Mouse (Mus musculus): Measurements from ENCODE around the gene Usb1. TPM values are rescaled to one million over a fixed set of nuclear protein-coding genes. Genes with fewer than 3 reads are reported as not detected.
"Not testable (repeated sequence)": the region's sequence is repeated elsewhere in the genome, so short reads cannot be mapped to it uniquely, and the experiment has no call there.

Gene Usb1
- polyA plus RNA-seq, 1 experiment from 2014 or later: 35.7 TPM

DNA sequence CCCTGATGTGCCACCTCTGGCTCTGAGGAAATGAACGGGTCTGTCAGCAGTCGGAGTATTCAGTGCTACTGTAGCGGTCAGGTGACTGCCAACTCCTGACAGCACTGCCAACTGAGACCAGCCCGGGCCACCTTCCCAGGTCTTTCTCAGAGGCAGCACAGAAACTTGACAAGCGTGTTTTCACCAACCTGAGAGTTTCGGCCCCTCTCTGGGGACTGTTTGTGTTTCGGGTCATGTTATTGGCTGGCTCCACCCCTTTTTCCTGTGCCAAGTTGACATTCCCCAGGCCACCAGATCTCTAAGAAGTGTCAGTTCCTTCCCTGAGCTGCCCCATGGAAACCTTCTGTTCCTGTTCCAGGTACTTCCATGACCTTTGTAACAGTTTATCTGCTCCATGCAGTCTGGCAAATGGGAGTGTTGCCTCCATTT is 45.8 kb downstream of the Usb1 start:
- Histone ChIP-seq H3K9me3 (ENCODE audit: control insufficient read depth, low read length) (no peaks in the 10 kb centered on the region), H3K4me3 (ENCODE audit: low read length) (no peak overlapping the region), H3K4me2 (ENCODE audit: low read length) (no peak overlapping the region), H3K27me3 (replicated peaks; ENCODE audit: control insufficient read depth, insufficient read depth, low read length) (no peaks in the 10 kb centered on the region), H3K9ac (ENCODE audit: low read depth, low read length) (no peak overlapping the region), H3K4me1 (ENCODE audit: control insufficient read depth, insufficient read depth, low read depth, low read length) (no peaks in the 10 kb centered on the region), H3K27ac (ENCODE audit: low read depth, low read length) (no peak overlapping the region), H3K36me3 (ENCODE audit: control insufficient read depth, insufficient read depth, low read length) (no peaks in the 10 kb centered on the region; the same call in 1 of the 2 replicates)
- ATAC-seq: no peak
- 54% methylated on average over 7 of the region's 7 CpGs for WGBS

DNA sequence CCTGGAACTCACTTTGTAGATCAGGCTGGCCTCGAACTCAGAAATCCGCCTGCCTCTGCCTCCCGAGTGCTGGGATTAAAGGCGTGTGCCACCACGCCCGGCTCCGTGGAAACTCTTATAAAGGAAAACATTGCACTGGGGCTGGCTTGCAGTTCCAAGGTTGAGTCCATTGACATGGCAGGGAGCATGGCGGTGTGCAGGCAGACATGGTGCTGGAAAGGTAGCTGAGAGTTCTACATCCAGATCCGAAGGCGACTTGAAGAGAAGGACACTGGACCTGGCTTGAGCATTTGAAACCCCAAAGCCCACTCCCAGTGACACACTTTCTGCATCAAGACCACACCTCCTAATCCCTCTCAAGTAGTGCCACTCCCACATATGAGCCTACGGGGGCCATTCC is 46.8 kb downstream of the Usb1 start:
- WGBS: over 99% methylated on average over 11 of the region's 11 CpGs
- H3K36me3 ChIP-seq (ENCODE audit: control insufficient read depth, insufficient read depth, low read length): not testable (repeated sequence)

DNA sequence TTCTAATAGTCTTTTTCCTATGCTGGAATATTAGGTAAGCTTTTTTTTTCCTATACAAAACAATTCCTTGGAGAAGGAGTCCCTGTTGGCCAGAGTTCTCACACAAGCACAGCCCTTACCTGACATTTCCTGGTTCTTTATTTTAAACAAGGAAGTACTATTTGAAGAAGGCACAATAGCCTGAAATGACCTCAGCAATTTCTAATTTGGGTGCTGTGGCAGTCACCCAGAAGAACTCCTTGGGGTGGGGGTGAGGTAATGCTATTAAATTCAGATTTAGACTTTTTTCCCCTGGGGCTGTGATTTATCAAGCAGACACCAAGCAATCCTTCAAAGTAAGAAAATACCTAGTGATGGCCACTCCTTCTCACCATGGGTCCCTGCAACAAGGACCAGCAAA is 48.9 kb downstream of the Usb1 start:
- Histone ChIP-seq H3K27me3 (replicated peaks; ENCODE audit: control insufficient read depth, insufficient read depth, low read length) (no peaks in the 10 kb centered on the region), H3K36me3 (ENCODE audit: control insufficient read depth, insufficient read depth, low read length) (no peaks in the 10 kb centered on the region)
- ATAC-seq: no peak

More for the DNA sequence above, 46.8 kb downstream of the Usb1 start:
- not testable (repeated sequence) for ATAC-seq; H3K9ac ChIP-seq (ENCODE audit: low read depth, low read length); H3K4me2 ChIP-seq (ENCODE audit: low read length); H3K4me3 ChIP-seq (ENCODE audit: low read length); H3K9me3 ChIP-seq (ENCODE audit: control insufficient read depth, low read length); H3K27me3 ChIP-seq (replicated peaks; ENCODE audit: control insufficient read depth, insufficient read depth, low read length); H3K27ac ChIP-seq (ENCODE audit: low read depth, low read length); H3K4me1 ChIP-seq (ENCODE audit: control insufficient read depth, insufficient read depth, low read depth, low read length)

DNA sequence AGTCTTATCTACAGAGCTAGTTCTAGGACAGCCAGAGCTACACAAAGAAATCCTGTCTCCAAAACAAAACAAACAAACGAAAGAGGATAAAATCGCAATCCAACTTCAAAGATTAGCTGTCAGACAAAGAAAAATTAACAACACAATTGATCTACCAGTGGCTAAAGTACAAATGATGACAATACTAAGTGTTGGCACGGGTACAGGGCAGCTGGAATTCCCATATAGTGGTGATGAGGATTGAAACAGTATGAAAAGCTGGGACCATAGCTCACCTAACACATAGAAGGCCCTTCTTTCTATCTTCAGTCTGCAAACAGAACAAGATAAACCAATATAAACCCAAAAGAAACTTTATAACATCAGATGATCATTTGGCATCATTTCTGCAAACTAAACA is 49.5 kb downstream of the Usb1 start:
- no peak for ATAC-seq
- no peak overlapping the region for H3K9ac ChIP-seq (ENCODE audit: low read depth, low read length)
- 78% methylated on average over 3 of the region's 3 CpGs for WGBS
- no peaks in the 10 kb centered on the region for H3K4me1 ChIP-seq (ENCODE audit: control insufficient read depth, insufficient read depth, low read depth, low read length)
- no peaks in the 10 kb centered on the region for H3K36me3 ChIP-seq (ENCODE audit: control insufficient read depth, insufficient read depth, low read length)
- H3K4me3 ChIP-seq (ENCODE audit: low read length): no peak overlapping the region
- H3K27ac ChIP-seq (ENCODE audit: low read depth, low read length): no peak overlapping the region
- no peaks in the 10 kb centered on the region for H3K27me3 ChIP-seq (replicated peaks; ENCODE audit: control insufficient read depth, insufficient read depth, low read length)
- no peak overlapping the region for H3K4me2 ChIP-seq (ENCODE audit: low read length)
- no peaks in the 10 kb centered on the region for H3K9me3 ChIP-seq (ENCODE audit: control insufficient read depth, low read length)

More for the DNA sequence above, 48.9 kb downstream of the Usb1 start:
- no peaks in the 10 kb centered on the region for H3K9me3 ChIP-seq (ENCODE audit: control insufficient read depth, low read length)
- H3K27ac ChIP-seq (ENCODE audit: low read depth, low read length): no peak overlapping the region
- no peaks in the 10 kb centered on the region for H3K4me1 ChIP-seq (ENCODE audit: control insufficient read depth, insufficient read depth, low read depth, low read length)
- H3K4me3 ChIP-seq (ENCODE audit: low read length): no peak overlapping the region
- no peak overlapping the region for H3K9ac ChIP-seq (ENCODE audit: low read depth, low read length)
- H3K4me2 ChIP-seq (ENCODE audit: low read length): no peak overlapping the region

DNA sequence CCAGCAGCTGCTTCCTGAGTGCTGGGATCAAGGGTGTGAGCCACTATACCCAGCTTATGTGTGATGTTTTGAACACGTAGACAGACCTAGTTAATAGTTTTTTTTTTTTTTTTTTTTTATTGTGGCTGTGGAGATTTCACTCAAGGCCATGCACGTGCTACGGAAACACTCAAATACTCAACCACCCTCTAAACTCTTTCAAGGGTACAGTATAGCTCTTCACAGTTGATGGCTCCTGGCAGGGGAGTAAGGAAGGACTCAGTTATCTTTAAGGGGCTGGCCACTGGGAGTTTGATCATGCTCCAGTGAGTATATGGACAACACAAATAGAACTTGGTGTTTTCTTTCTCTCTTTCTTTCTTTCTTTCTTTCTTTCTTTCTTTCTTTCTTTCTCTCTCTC is 52.4 kb downstream of the Usb1 start:
- H3K4me2 ChIP-seq (ENCODE audit: low read length): no peak overlapping the region
- no peak overlapping the region for H3K4me3 ChIP-seq (ENCODE audit: low read length)
- no peak for ATAC-seq
- no peaks in the 10 kb centered on the region for H3K27me3 ChIP-seq (replicated peaks; ENCODE audit: control insufficient read depth, insufficient read depth, low read length)
- H3K4me1 ChIP-seq (ENCODE audit: control insufficient read depth, insufficient read depth, low read depth, low read length): no peaks in the 10 kb centered on the region
- no peak overlapping the region for H3K27ac ChIP-seq (ENCODE audit: low read depth, low read length)
- H3K9me3 ChIP-seq (ENCODE audit: control insufficient read depth, low read length): no peaks in the 10 kb centered on the region
- WGBS: 89% methylated on average over 3 of the region's 3 CpGs
- no peak overlapping the region for H3K9ac ChIP-seq (ENCODE audit: low read depth, low read length)
- no peaks in the 10 kb centered on the region for H3K36me3 ChIP-seq (ENCODE audit: control insufficient read depth, insufficient read depth, low read length)

- no peak overlapping the region for H3K9ac ChIP-seq (ENCODE audit: low read depth, low read length)
- H3K4me3 ChIP-seq (ENCODE audit: low read length): no peak overlapping the region
- no peaks in the 10 kb centered on the region for H3K4me1 ChIP-seq (ENCODE audit: control insufficient read depth, insufficient read depth, low read depth, low read length)
- no peak for ATAC-seq
- no peaks in the 10 kb centered on the region for H3K36me3 ChIP-seq (ENCODE audit: control insufficient read depth, insufficient read depth, low read length)
- H3K4me2 ChIP-seq (ENCODE audit: low read length): no peak overlapping the region
- H3K9me3 ChIP-seq (ENCODE audit: control insufficient read depth, low read length): no peaks in the 10 kb centered on the region
- H3K27ac ChIP-seq (ENCODE audit: low read depth, low read length): no peak overlapping the region
- WGBS: 80% methylated on average over 5 of the region's 5 CpGs
- no peaks in the 10 kb centered on the region for H3K27me3 ChIP-seq (replicated peaks; ENCODE audit: control insufficient read depth, insufficient read depth, low read length)
These were observed 54.0 kb downstream of the Usb1 start for GRCm38 (mm10) chr8:95386037-95386436.

DNA sequence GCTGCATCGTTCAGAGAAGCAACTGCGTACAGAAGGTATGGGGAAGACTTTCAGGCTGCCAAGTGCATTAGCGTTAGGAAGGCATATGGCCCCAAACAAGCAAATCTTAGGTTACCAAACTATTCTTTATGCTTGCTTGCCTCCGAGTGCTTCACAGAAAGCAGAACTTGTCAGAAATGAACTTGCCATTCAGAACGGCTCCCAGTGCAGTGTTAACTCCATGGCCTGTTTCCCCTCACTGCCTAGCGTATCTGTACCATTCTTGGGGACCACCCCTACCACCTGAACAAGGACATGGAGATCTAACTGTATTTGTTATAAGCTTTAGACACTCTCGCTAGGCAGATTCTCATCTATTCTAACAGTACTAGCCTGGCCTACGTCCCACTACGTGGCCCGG is 55.1 kb downstream of the Usb1 start:
- Histone ChIP-seq H3K4me2 (ENCODE audit: low read length) (no peak overlapping the region), H3K4me1 (ENCODE audit: control insufficient read depth, insufficient read depth, low read depth, low read length) (no peaks in the 10 kb centered on the region), H3K4me3 (ENCODE audit: low read length) (no peak overlapping the region), H3K9me3 (ENCODE audit: control insufficient read depth, low read length) (no peaks in the 10 kb centered on the region), H3K9ac (ENCODE audit: low read depth, low read length) (no peak overlapping the region), H3K27ac (ENCODE audit: low read depth, low read length) (no peak overlapping the region), H3K36me3 (ENCODE audit: control insufficient read depth, insufficient read depth, low read length) (no peaks in the 10 kb centered on the region), H3K27me3 (replicated peaks; ENCODE audit: control insufficient read depth, insufficient read depth, low read length) (no peaks in the 10 kb centered on the region)
- 94% methylated on average over 10 of the region's 10 CpGs for WGBS
- no peak for ATAC-seq

DNA sequence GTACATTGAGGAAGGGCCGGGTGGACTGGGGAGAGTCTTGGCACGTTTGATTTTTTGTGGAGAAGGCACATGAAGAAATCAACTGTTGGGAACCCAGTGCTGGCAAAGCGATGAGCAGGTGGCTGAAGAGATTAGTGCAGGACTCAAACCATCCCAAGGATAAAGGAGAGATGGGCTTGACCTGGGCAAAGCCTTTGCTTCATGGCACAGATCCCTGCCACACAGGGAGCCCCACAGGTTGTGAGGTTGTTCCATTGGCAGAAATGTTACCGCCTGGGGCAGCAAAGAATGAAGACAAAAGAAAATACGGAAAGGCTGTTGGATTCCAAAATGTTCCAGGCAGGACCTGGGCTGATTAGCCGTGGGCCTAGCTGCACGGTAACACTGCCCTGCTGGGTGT is 55.9 kb downstream of the Usb1 start:
- H3K4me3 ChIP-seq (ENCODE audit: low read length): no peak overlapping the region
- H3K27ac ChIP-seq (ENCODE audit: low read depth, low read length): no peak overlapping the region
- H3K9ac ChIP-seq (ENCODE audit: low read depth, low read length): no peak overlapping the region
- no peaks in the 10 kb centered on the region for H3K36me3 ChIP-seq (ENCODE audit: control insufficient read depth, insufficient read depth, low read length)
- 76% methylated on average over 7 of the region's 7 CpGs for WGBS
- no peak overlapping the region for H3K4me2 ChIP-seq (ENCODE audit: low read length)
- H3K4me1 ChIP-seq (ENCODE audit: control insufficient read depth, insufficient read depth, low read depth, low read length): no peaks in the 10 kb centered on the region
- H3K27me3 ChIP-seq (replicated peaks; ENCODE audit: control insufficient read depth, insufficient read depth, low read length): no peaks in the 10 kb centered on the region
- H3K9me3 ChIP-seq (ENCODE audit: control insufficient read depth, low read length): no peaks in the 10 kb centered on the region
- no peak for ATAC-seq

DNA sequence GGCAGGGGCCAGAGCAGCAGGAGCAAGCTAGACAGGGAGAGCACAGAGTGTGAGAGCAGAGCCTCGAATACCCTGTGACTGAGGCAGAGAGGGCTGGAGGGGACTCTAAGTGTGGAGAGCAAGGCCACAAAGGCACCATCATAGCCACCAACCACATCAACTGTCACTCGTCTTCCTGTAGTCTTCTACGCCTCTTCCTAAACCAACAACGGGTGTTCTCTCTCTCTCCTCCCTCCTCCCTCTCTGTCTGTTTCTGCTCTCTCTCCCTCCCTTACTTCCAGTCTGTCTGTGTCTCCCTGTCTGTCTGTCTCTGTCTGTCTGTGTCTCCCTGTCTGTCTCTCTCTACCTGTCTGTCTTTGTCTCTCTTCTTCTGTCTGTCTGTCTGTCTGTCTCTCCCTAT is 58.2 kb downstream of the Usb1 start:
- Histone ChIP-seq H3K27ac (ENCODE audit: low read depth, low read length) (no peak overlapping the region), H3K4me1 (ENCODE audit: control insufficient read depth, insufficient read depth, low read depth, low read length) (no peaks in the 10 kb centered on the region), H3K4me3 (ENCODE audit: low read length) (no peak overlapping the region), H3K9ac (ENCODE audit: low read depth, low read length) (no peak overlapping the region), H3K27me3 (replicated peaks; ENCODE audit: control insufficient read depth, insufficient read depth, low read length) (no peaks in the 10 kb centered on the region), H3K9me3 (ENCODE audit: control insufficient read depth, low read length) (no peaks in the 10 kb centered on the region), H3K4me2 (ENCODE audit: low read length) (no peak overlapping the region), H3K36me3 (ENCODE audit: control insufficient read depth, insufficient read depth, low read length) (no peaks in the 10 kb centered on the region)
- 65% methylated on average over 4 of the region's 4 CpGs for WGBS
- ATAC-seq: no peak

DNA sequence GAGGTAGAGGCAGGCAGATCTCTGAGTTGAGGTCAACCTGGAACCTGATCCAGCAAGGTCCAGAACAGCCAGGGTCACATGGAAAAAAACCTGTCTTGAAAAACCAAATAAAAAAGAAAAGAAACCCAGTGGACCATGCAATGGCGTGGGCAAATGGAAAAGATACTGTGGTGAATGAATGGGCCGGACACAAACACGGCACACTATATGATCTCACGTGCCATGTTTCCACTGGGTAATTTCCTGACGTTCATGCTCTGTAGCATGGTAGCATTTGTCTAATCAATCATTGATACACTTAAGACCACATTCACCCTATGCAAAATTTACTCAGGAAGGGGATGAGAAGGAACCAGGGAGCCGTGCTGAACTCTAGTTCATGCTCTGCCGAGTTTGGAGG is 59.0 kb downstream of the Usb1 start:
- Histone ChIP-seq H3K9ac (ENCODE audit: low read depth, low read length) (no peak overlapping the region), H3K4me3 (ENCODE audit: low read length) (no peak overlapping the region), H3K27ac (ENCODE audit: low read depth, low read length) (no peak overlapping the region), H3K4me1 (ENCODE audit: control insufficient read depth, insufficient read depth, low read depth, low read length) (no peaks in the 10 kb centered on the region), H3K9me3 (ENCODE audit: control insufficient read depth, low read length) (no peaks in the 10 kb centered on the region), H3K27me3 (replicated peaks; ENCODE audit: control insufficient read depth, insufficient read depth, low read length) (no peaks in the 10 kb centered on the region), H3K36me3 (ENCODE audit: control insufficient read depth, insufficient read depth, low read length) (no peaks in the 10 kb centered on the region), H3K4me2 (ENCODE audit: low read length) (no peak overlapping the region)
- no peak for ATAC-seq
- WGBS: 80% methylated on average over 7 of the region's 7 CpGs

Measured in hindbrain, embryonic 16.5 days (tissue).